Mouse (Mus musculus): ENCODE measurements around the gene Ndufa6.
"Not testable (repeated sequence)": the region's sequence is repeated elsewhere in the genome, so short reads cannot be mapped to it uniquely, and the experiment has no call there.

Ndufa6 gene

GRCm38 (mm10) chr15:82368146-82368545 is 14.0 kb upstream of the Ndufa6 start:
- DNase-seq (ENCODE audit: low spot score in 2 of 2) = no peak

- not testable (repeated sequence) for DNase-seq (ENCODE audit: low spot score in 2 of 2)
These were observed 10.4 kb upstream of the Ndufa6 start for GRCm38 (mm10) chr15:82364561-82364960.

GRCm38 (mm10) chr15:82363801-82364200 is 9.7 kb upstream of the Ndufa6 start:
- DNase-seq (ENCODE audit: low spot score in 2 of 2) = not testable (repeated sequence)

- no peak for DNase-seq (ENCODE audit: low spot score in 2 of 2)
These were observed 8.1 kb upstream of the Ndufa6 start for GRCm38 (mm10) chr15:82362234-82362633.

- DNase-seq (ENCODE audit: low spot score in 2 of 2) = no peak
These were observed 7.4 kb upstream of the Ndufa6 start for GRCm38 (mm10) chr15:82361459-82362018.

- no peak for DNase-seq (ENCODE audit: low spot score in 2 of 2)
These were observed 4.5 kb upstream of the Ndufa6 start for GRCm38 (mm10) chr15:82358431-82359260.

- no peak for DNase-seq (ENCODE audit: low spot score in 2 of 2)
These were observed 393 bp downstream of the Ndufa6 start for GRCm38 (mm10) chr15:82353745-82354113.

GRCm38 (mm10) chr15:82353078-82353744 is 911 bp downstream of the Ndufa6 start:
- DNase-seq (ENCODE audit: low spot score in 2 of 2) = no peak

GRCm38 (mm10) chr15:82351480-82351879 is 2.6 kb downstream of the Ndufa6 start:
- no peak for DNase-seq (ENCODE audit: low spot score in 2 of 2)

- no peak for DNase-seq (ENCODE audit: low spot score in 2 of 2)
These were observed 3.8 kb downstream of the Ndufa6 start for GRCm38 (mm10) chr15:82350349-82350748.

GRCm38 (mm10) chr15:82348999-82349341 is 5.2 kb downstream of the Ndufa6 start:
- DNase-seq (ENCODE audit: low spot score in 2 of 2) = no peak

- DNase-seq (ENCODE audit: low spot score in 2 of 2) = no peak
These were observed 5.7 kb downstream of the Ndufa6 start for GRCm38 (mm10) chr15:82348258-82348998.

GRCm38 (mm10) chr15:82347852-82348251 is 6.3 kb downstream of the Ndufa6 start:
- no peak for DNase-seq (ENCODE audit: low spot score in 2 of 2)

GRCm38 (mm10) chr15:82347303-82347676 is 6.8 kb downstream of the Ndufa6 start:
- DNase-seq (ENCODE audit: low spot score in 2 of 2) = no peak

GRCm38 (mm10) chr15:82346580-82347302 is 7.4 kb downstream of the Ndufa6 start:
- DNase-seq (ENCODE audit: low spot score in 2 of 2) = no peak

GRCm38 (mm10) chr15:82345820-82346470 is 8.2 kb downstream of the Ndufa6 start:
- DNase-seq (ENCODE audit: low spot score in 2 of 2) = peak; percentile 95 to 96

- DNase-seq (ENCODE audit: low spot score in 2 of 2) = no peak
These were observed 9.2 kb downstream of the Ndufa6 start for GRCm38 (mm10) chr15:82344971-82345370.

GRCm38 (mm10) chr15:82343368-82344287 is 10.5 kb downstream of the Ndufa6 start:
- DNase-seq (ENCODE audit: low spot score in 2 of 2) = no peak

GRCm38 (mm10) chr15:82342543-82342935 is 11.6 kb downstream of the Ndufa6 start:
- DNase-seq (ENCODE audit: low spot score in 2 of 2) = no peak

Measured in spleen, postnatal 14 days (tissue).